Mouse (Mus musculus) spleen, adult 2 months (tissue): ENCODE data around the gene Plin5. TPM values are rescaled to one million over a fixed set of nuclear protein-coding genes. Genes with fewer than 3 reads are reported as not detected.

ENCODE experiments used
- DNase-seq, 2 experiments: peaks; one replicate each; pipeline versions ENCODE4 v3.0.0 to v3.0.0-alpha.2; 2012 to 2021; ENCODE audit warnings: low spot score in 2 of 2, low read depth in 1 of 2
- H3K27ac ChIP-seq: fragments of 200-500 bp; 2 replicates; pipeline ENCODE4 v1.5.1; 2012; ENCODE audit warnings: low read length, inconsistent platforms; ENCODE audit not compliant: insufficient read depth
- H3K27me3 ChIP-seq: fragments of 200-500 bp; 2 replicates; pipeline ENCODE4 v1.6.1; 2012; ENCODE audit warnings: mild to moderate bottlenecking, moderate library complexity, low read length, inconsistent platforms; ENCODE audit not compliant: control insufficient read depth, insufficient read depth
- H3K36me3 ChIP-seq: fragments of 200-500 bp; 2 replicates; pipeline ENCODE4 v1.6.1; 2012; ENCODE audit warnings: mild to moderate bottlenecking, low read length, inconsistent platforms; ENCODE audit not compliant: control insufficient read depth, insufficient read depth
- H3K4me1 ChIP-seq: fragments of 200-500 bp; 2 replicates; pipeline ENCODE4 v1.6.1; 2011; ENCODE audit warnings: inconsistent platforms; ENCODE audit not compliant: control insufficient read depth, insufficient read depth, insufficient read length
- H3K4me3 ChIP-seq: fragments of 200-500 bp; 2 replicates; pipeline ENCODE4 v1.5.1; 2011; ENCODE audit warnings: mild to moderate bottlenecking, inconsistent platforms; ENCODE audit not compliant: insufficient read depth, insufficient read length; ENCODE audit errors: extremely low read depth
- CTCF ChIP-seq: fragments of 200-500 bp; IDR thresholded peaks from 2 replicates; pipeline ENCODE4 v1.5.1; 2011; ENCODE audit warnings: mild to moderate bottlenecking, inconsistent platforms; ENCODE audit not compliant: insufficient read depth, insufficient read length, insufficient replicate concordance; ENCODE audit errors: extremely low read depth
- POLR2A ChIP-seq: fragments of 200-500 bp; IDR thresholded peaks from 2 replicates; pipeline ENCODE4 v1.6.1; 2011; ENCODE audit warnings: low read depth, low read length, inconsistent platforms
- WGBS: fragments of 180-500 bp; shearing (Covaris S2); methylation state at CpG from one replicate; pipeline ENCODE4 v1.1.7; 2018; 5-methylcytosine and 5-hydroxymethylcytosine counted together
- polyA plus RNA-seq: library from polyadenylated mRNA; depleted of rRNA; stranded (reverse); fragments of >200 nt; gene quantifications from 2 replicates; pipeline ENCODE4 v1.2.3, GENCODE M21; 2012

Plin5 gene
- polyA plus RNA-seq, 1 experiment = 0.30 TPM

DNA sequence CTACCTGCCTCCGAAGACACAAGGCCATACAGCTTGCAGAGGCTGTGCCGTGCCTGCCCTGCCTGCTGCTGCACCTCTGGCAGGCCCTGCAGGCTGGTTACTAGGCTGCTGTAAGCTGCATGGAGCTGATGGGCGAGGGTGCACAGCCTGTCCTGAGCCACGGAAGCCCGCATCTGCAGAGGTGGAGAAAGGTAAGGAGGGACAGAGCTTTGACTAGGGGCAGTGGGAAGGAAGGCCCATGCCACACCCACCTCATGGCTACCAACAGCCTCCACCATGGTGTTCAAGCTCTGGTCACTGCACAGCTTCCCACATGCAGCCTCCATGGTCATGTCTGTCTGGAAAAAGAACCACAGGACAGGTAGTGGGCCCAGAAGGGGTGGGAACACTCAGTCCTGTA is 15.2 kb downstream of the Plin5 start:
- Histone ChIP-seq H3K4me1 (no peaks in the 10 kb centered on the region), H3K4me3 (no peak overlapping the region), H3K27me3 (no peaks in the 10 kb centered on the region), H3K27ac (no peak overlapping the region), H3K36me3 (peaks cover 44% of the 10 kb centered on the region)
- WGBS = 92% methylated on average over 5 of the region's 5 CpGs
- no peak for TF ChIP-seq CTCF
- no peak for TF ChIP-seq POLR2A
- no peak for DNase-seq

- H3K27me3 ChIP-seq = no peaks in the 10 kb centered on the region
- H3K4me1 ChIP-seq = no peaks in the 10 kb centered on the region
- no peak for TF ChIP-seq POLR2A
- TF ChIP-seq CTCF = no peak
- no peak overlapping the region for H3K27ac ChIP-seq
- H3K4me3 ChIP-seq = no peak overlapping the region
- H3K36me3 ChIP-seq = peaks cover 57% of the 10 kb centered on the region
- 92% methylated on average over 3 of the region's 3 CpGs for WGBS
- DNase-seq = no peak
These were observed 16.6 kb downstream of the Plin5 start for GRCm38 (mm10) chr17:56100811-56101210.

GRCm38 (mm10) chr17:56098711-56099572 is 18.5 kb downstream of the Plin5 start:
- H3K36me3 ChIP-seq = peaks cover 59% of the 10 kb centered on the region
- WGBS = 93% methylated on average over 15 of the region's 15 CpGs

DNA sequence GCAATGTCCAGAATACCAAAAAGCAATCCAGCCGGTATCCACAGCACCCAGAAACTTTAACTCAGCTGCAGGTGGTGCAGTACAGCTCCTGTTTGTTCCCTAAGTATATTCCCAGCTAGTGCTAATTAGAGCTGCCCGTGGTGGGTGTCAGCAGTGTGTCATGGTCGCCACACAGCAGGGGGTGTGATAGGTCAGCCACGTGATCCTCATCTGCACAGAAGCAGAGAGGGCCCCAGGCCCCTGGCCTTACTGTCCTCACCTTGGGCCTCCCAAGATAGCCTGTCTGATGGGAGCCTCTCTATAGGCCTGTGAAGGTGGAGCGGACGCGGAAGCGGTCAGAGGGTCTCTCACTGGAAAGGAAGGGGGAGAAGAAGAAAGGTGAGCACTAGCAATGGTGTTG is 19.2 kb downstream of the Plin5 start:
- no peak for DNase-seq
- no peaks in the 10 kb centered on the region for H3K27me3 ChIP-seq
- H3K4me1 ChIP-seq = no peaks in the 10 kb centered on the region
- peaks cover 60% of the 10 kb centered on the region for H3K36me3 ChIP-seq
- TF ChIP-seq CTCF = no peak
- no peak for TF ChIP-seq POLR2A
- no peak overlapping the region for H3K4me3 ChIP-seq
- no peak overlapping the region for H3K27ac ChIP-seq
- 92% methylated on average over 8 of the region's 8 CpGs for WGBS

More at GRCm38 (mm10) chr17:56098711-56099572, 18.5 kb downstream of the Plin5 start:
- H3K4me1 ChIP-seq = no peaks in the 10 kb centered on the region
- no peak overlapping the region for H3K27ac ChIP-seq
- TF ChIP-seq POLR2A (no peak), CTCF (no peak)
- DNase-seq = no peak
- H3K27me3 ChIP-seq = no peaks in the 10 kb centered on the region
- H3K4me3 ChIP-seq = no peak overlapping the region

DNA sequence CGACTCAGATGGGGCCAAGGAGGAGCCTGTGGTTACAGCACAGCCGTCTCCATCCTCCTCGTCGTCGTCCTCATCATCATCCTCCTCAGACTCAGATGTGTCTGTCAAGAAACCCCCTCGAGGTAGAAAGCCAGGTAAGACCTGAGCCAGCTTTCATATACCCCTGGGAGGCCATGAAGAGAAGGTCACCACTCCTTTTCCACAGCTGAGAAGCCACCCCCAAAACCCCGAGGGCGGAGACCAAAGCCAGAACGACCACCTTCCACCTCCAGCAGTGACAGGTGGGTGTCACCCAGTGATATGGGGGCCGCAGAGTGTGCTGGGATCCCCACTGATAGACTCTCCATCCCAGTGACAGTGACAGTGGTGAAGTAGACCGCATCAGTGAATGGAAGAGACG is 20.5 kb downstream of the Plin5 start:
- TF ChIP-seq CTCF (no peak), POLR2A (no peak)
- Histone ChIP-seq H3K27ac (no peak overlapping the region), H3K4me3 (no peak overlapping the region), H3K27me3 (no peaks in the 10 kb centered on the region), H3K36me3 (peaks cover 54% of the 10 kb centered on the region), H3K4me1 (no peaks in the 10 kb centered on the region)
- WGBS = 96% methylated on average over 12 of the region's 12 CpGs
- DNase-seq = no peak

GRCm38 (mm10) chr17:56092794-56093193 is 24.6 kb downstream of the Plin5 start:
- H3K4me3 ChIP-seq = no peak overlapping the region
- TF ChIP-seq CTCF = no peak
- TF ChIP-seq POLR2A = no peak
- WGBS = 100% methylated on average over 1 of the region's 1 CpGs
- no peak overlapping the region for H3K27ac ChIP-seq
- no peaks in the 10 kb centered on the region for H3K27me3 ChIP-seq
- H3K36me3 ChIP-seq = peaks cover 25% of the 10 kb centered on the region
- DNase-seq = no peak
- no peaks in the 10 kb centered on the region for H3K4me1 ChIP-seq

GRCm38 (mm10) chr17:56092312-56092711 is 25.1 kb downstream of the Plin5 start:
- Histone ChIP-seq H3K4me1 (no peaks in the 10 kb centered on the region), H3K36me3 (peaks cover 21% of the 10 kb centered on the region), H3K27me3 (no peaks in the 10 kb centered on the region), H3K27ac (no peak overlapping the region), H3K4me3 (no peak overlapping the region)
- no peak for DNase-seq
- TF ChIP-seq CTCF = no peak
- TF ChIP-seq POLR2A = no peak
- 86% methylated on average over 1 of the region's 1 CpGs for WGBS
